Mouse (Mus musculus) macrophage (primary cell): ENCODE data around the gene Wdr81. TPM values are rescaled to one million over a fixed set of nuclear protein-coding genes. Genes with fewer than 3 reads are reported as not detected.
A peak's percentile ranks its signal among the peaks of the same experiment; 100 is the strongest.

Source experiments
- H3K27ac ChIP-seq: fragments of 350-480 bp; formaldehyde crosslinking; 2 replicates; pipeline ENCODE4 v1.9.0; 2021
- H3K36me3 ChIP-seq: fragments of 350-480 bp; formaldehyde crosslinking; 2 replicates; pipeline ENCODE4 v1.9.0; 2021; ENCODE audit errors: inconsistent target
- H3K4me3 ChIP-seq: fragments of 350-480 bp; formaldehyde crosslinking; 2 replicates; pipeline ENCODE4 v1.9.0; 2021; ENCODE audit errors: inconsistent target
- H3K79me2 ChIP-seq: fragments of 350-480 bp; formaldehyde crosslinking; 2 replicates; pipeline ENCODE4 v1.9.0; 2021; ENCODE audit errors: inconsistent target
- WGBS: methylation state at CpG from one replicate; pipeline ENCODE4 v1.1.7; 2026; ENCODE audit warnings: inconsistent platforms; ENCODE audit not compliant: missing documents; 5-methylcytosine and 5-hydroxymethylcytosine counted together
- polyA plus RNA-seq: library from polyadenylated mRNA; stranded (reverse); fragments of 250-400 nt; gene quantifications from 3 replicates; pipeline ENCODE4 v1.2.4, GENCODE M21; 2018; ENCODE audit warnings: inconsistent platforms

Wdr81 gene
- polyA plus RNA-seq, 1 experiment from 2014 or later = 45.8 TPM

DNA sequence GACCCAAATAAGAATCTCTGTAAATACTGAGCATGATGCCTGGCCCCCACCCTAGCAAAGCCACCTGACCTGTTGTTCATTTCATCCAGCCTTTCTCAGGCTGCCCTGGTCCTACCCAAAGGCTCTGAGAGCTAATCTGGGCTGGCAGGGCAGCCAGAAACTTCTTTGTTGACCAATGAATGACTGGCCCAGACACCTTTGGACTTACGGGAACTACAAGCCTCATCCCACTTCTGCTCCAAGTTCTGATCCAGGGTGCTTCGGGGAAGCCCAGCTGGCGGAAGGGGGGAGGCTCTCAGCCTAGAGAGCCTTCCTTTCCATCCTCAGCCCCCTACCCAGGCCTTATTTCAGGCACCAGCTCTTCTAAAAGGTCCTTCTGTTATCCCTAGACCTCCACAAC is 15.7 kb downstream of the Wdr81 start:
- Histone ChIP-seq H3K27ac (no peak overlapping the region), H3K4me3 (no peak overlapping the region), H3K79me2 (no peaks in the 10 kb centered on the region; the same call in 1 of the 2 replicates), H3K36me3 (peaks cover 36% of the 10 kb centered on the region)
- WGBS = 96% methylated on average over 3 of the region's 3 CpGs

DNA sequence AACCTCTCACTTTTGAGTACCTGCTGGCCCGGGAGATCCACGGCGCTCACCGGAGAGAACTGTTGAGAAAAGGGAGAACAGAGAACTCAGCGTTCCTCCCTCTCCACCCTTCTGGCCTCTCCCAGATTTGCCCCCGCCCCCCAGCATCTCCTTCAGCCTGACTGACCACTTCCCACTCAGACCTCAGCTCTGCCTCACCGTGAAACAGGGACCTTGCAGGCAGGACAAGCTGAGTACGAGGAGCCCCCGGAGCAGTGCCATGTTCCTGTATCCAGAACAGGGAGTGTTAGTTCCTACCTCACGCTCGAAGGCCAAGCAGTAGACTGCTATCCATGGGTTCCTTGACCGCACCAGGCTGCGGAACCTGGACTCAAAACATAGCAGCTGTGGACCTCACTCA is 16.3 kb downstream of the Wdr81 start:
- H3K36me3 ChIP-seq = peaks cover 30% of the 10 kb centered on the region
- H3K27ac ChIP-seq = no peak overlapping the region
- 72% methylated on average over 13 of the region's 13 CpGs for WGBS
- H3K4me3 ChIP-seq = no peak overlapping the region
- H3K79me2 ChIP-seq = no peaks in the 10 kb centered on the region

DNA sequence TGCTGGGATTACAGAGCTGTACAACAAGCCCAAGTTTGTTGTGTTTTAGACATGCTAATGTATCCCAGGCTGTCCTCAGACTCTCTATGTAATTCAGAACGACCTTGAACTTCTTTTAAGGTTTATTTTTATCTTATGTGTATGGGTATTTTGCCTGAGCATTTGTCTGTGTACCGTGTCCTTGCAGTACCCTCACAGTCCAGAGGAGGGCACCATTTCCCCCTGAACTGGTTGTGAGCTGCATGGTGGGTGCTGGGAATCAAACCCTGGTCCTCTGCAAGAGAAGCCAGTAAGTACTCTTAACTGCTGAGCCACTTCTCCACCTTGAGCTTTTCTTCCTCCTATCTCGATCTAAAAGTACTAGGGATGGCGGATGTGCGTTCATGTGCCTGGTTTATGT is 20.4 kb downstream of the Wdr81 start:
- H3K27ac ChIP-seq = no peak overlapping the region
- no peaks in the 10 kb centered on the region for H3K36me3 ChIP-seq
- 84% methylated on average over 5 of the region's 5 CpGs for WGBS
- no peaks in the 10 kb centered on the region for H3K79me2 ChIP-seq
- H3K4me3 ChIP-seq = no peak overlapping the region

DNA sequence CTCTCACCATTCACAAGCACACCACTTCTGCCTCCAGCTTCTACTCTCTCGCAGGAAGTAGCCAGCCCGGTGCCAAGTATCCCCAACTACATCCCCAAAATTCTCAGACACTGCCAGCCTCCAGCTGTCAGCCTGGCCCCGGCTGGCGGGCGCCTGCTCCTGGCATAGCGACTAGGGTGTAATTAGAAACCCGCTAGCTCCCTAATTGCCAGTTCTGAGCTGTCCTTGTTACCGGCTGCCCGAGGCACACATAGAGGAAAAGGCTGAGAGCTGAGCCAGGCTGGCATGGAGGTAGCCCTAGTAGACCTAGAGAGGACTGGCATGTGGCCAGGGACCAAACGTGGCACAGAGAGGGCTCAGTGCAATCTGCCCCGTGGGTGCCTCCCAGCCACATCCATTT is 23.2 kb downstream of the Wdr81 start:
- Histone ChIP-seq H3K36me3 (no peaks in the 10 kb centered on the region), H3K79me2 (no peaks in the 10 kb centered on the region)
- WGBS = 80% methylated on average over 11 of the region's 11 CpGs

DNA sequence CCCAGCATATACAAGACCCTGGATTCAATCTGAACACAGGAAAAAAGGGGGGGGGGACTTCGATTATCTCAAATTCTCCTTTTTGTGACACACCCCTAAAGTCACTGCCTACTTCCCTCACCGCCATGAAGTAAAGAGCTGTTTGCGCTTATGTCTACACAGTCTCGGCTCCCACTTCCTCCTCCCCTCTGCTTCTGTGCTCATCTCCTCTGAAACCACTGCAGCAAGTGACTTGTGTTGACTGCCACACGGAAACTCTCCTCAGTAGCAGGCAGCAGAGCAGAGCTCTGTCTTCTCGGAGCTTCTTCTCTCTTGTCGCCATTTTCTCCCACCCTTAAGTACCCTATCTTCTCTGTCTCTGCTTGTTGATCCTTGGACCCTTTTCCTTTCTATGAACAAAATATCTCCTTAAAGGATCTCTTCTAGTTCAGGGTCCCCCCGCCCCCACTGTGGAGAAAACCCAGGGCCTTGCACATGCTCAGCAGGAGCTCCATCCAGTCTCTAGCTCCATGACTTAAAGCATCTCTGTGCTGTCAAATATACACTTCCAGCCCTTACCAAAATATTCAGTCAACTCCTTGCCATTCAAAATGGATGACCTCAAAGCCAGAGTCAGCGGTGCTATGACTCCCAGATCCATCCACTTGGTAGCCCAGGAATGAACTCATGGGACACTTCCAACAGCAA is 25.4 kb downstream of the Wdr81 start:
- peak overlapping the region; percentile 70 for H3K27ac ChIP-seq
- WGBS = 21% methylated on average over 8 of the region's 9 CpGs
- no peaks in the 10 kb centered on the region for H3K79me2 ChIP-seq
- H3K36me3 ChIP-seq = no peaks in the 10 kb centered on the region
- H3K4me3 ChIP-seq = no peak overlapping the region

More for the DNA sequence above, 23.2 kb downstream of the Wdr81 start:
- Histone ChIP-seq H3K27ac (no peak overlapping the region), H3K4me3 (no peak overlapping the region)

DNA sequence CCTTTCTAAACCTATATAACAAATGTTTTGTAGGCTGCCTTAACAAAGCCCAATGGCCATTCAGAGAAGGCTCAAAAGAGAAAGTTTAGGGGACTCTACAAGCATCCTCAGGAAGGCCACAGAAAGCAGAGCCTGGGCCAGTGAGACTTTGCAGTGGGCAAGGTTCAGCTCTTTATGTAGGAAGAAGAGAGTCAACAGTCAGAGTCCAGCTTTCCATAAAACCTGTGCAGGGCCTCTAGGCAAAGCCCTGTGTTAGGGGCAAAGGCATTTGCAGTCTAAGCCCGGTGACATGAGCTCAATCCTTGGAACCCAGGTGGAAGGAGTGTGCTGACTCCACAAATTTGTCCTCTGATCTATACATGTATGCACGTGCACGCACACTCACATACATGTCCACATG is 30.1 kb downstream of the Wdr81 start:
- Histone ChIP-seq H3K27ac (no peak overlapping the region), H3K79me2 (no peaks in the 10 kb centered on the region), H3K36me3 (no peaks in the 10 kb centered on the region), H3K4me3 (no peak overlapping the region)
- 90% methylated on average over 3 of the region's 3 CpGs for WGBS

DNA sequence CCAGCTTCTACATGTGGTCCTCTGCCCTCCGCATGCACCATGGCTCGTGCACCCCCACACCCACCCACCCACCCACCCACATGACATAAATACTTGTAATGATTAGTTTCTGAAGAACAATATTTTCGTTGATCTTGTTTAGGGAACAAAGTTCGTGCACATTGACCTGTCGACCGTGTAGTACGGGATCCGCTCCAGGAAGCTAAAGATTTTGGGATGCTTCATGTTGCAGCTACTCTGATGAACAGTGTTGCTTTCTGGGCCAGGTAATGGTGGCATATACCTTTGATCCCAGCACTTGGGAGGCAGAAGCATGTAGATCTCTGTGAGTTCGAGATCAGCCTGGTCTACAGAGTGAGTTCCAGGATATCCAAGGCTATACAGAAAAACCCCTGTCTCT is 30.5 kb downstream of the Wdr81 start:
- no peak overlapping the region for H3K27ac ChIP-seq
- no peak overlapping the region for H3K4me3 ChIP-seq
- no peaks in the 10 kb centered on the region for H3K36me3 ChIP-seq
- WGBS = 92% methylated on average over 8 of the region's 9 CpGs
- H3K79me2 ChIP-seq = no peaks in the 10 kb centered on the region

DNA sequence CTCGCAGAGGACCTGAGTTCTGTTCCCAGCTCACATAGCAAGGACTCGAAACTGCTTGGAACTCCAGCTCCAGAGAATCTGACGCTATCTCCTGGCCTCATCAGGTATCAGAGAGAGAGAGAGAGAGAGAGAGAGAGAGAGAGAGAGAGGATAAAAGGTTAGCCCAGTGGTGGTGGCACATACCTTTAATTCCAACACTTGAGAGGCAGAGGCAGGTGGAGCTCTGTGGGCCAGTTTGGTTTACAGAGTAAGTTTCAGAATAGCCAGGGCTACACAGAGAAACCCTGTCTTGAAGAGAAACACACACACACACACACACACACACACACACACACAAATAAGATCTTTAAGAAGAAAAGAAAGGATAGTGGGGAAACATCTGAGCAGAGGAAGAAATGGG is 31.4 kb downstream of the Wdr81 start:
- H3K36me3 ChIP-seq = no peaks in the 10 kb centered on the region
- WGBS = 96% methylated on average over 3 of the region's 3 CpGs
- no peaks in the 10 kb centered on the region for H3K79me2 ChIP-seq
- no peak overlapping the region for H3K27ac ChIP-seq
- H3K4me3 ChIP-seq = no peak overlapping the region

DNA sequence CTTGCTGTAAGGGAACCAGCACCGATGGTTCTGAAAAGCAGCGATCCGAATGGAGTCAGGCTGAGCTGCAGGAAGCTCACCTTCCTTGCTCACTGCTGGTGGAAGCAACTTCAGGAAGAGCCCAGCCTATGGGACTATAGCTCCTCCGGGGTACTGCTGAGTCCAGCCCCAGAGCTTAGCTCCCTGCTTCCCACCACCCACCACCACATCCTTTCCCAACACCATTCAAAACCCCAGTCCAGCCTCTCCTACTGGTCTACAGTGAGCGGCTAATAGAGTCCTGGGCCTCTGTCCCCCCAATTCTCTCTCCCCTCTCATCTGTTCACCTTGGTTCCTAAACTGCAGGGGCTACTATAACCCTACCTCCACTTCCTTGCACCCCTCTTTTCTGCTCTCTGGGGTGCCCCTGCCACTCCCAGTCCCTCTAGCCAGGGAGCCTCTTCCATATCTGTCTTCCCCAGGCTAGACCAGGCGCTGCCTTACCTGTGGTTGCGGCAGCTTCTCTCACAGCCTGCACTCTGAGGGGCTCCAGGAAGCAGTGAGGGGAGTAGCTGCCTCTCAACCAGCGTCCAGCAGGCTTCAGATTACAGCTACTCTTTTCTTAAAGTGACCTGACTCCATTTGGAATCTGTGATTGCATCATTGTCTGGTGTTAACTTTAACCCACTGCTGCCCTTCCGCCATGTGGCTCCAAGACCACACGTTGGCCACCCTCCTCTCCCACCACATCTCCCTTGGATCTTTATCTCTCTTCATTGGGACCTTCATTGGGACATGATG is 32.3 kb downstream of the Wdr81 start, which contains the start of gene Serpinf1:
Gene Serpinf1, minus strand, starts transcription at position 689 of the 780 bp plus-strand sequence.
- Histone ChIP-seq H3K36me3 (no peaks in the 10 kb centered on the region), H3K4me3 (no peak within 1 kb of the TSS), H3K79me2 (no peaks in the 10 kb centered on the region), H3K27ac (no peak within 1 kb of the TSS)
- 48% methylated on average over 10 of the region's 10 CpGs for WGBS

DNA sequence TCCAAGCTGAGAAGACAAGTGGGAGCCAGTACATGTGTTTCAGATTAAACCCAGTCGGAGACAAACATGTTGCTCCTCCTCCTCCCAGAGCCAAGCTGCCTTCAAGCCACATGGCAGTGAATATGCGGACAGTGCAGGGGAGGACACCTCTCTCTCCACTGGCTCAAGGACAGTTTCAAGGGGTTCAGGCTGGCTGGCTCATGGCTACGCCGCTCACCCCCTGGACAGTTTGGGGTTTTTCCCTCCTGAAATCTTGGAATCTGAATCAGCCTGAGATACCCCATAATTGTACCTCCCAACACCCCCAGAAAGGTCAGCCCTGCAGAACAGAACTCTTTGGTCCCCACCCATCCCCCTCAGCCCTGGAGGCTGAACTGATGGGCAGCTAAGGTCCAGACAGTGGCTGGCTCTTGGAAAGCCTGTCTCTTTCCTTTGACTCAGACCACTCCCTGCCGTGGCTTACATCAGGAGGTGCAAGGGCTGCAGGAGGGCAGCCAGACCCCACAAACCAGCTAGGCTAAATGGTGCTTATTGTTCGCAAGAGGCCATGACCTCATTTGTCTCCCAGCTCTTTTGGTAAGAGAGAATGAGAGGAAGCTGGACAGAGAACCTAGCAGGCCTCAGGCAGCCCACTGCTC is 33.0 kb downstream of the Wdr81 start:
- no peak overlapping the region for H3K27ac ChIP-seq
- H3K4me3 ChIP-seq = no peak overlapping the region
- 75% methylated on average over 6 of the region's 6 CpGs for WGBS
- no peaks in the 10 kb centered on the region for H3K36me3 ChIP-seq
- no peaks in the 10 kb centered on the region for H3K79me2 ChIP-seq

DNA sequence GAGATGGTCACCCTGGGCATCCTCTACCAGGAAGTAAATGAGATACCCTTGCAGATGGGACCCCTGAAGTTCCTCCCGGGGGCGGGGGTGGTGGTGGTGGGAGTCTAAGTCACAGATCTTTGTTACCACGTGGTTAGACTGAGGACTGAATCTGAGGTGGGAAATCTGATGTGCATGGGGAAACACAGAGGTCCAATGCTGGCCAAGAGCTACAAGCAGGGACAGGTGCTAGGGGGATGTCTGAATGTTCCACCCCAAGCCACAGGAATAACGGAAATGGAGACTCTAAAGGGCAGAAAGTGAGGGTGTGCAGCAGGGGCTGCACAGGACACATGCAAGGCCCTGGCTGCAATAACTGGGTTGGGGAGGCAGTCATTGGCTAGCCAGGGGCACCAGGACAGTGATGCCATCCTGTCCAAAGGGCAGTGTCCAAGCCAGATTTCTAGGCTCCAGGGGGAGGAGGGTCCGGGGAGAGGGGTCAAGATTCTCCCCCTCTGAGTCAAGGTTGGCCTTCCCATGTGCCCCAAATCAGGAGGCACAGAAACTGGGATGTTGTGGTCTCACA is 33.6 kb downstream of the Wdr81 start:
- WGBS = 79% methylated on average over 5 of the region's 5 CpGs
- no peaks in the 10 kb centered on the region for H3K36me3 ChIP-seq
- no peak overlapping the region for H3K4me3 ChIP-seq
- no peaks in the 10 kb centered on the region for H3K79me2 ChIP-seq
- H3K27ac ChIP-seq = no peak overlapping the region

DNA sequence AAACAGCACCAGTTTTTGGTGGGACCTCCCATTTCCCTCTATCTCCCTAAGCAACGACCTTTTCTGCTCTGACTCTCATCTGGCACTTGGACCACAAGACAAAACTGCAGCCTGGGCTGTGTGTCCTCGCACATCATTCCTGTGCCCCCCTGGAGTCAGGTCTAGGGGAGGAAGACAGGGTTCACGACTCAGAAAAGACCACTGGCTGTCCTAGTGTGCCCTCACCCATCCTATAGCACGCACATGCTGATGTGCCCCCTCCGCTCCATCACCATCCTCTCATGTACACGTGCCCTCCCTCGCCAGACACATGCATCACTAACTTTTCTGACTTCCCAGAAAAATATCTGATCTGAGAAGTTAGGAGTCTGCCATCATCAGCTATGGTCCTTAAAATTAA is 34.5 kb downstream of the Wdr81 start:
- Histone ChIP-seq H3K27ac (no peak overlapping the region), H3K36me3 (no peaks in the 10 kb centered on the region), H3K4me3 (no peak overlapping the region), H3K79me2 (no peaks in the 10 kb centered on the region)
- WGBS = 80% methylated on average over 5 of the region's 7 CpGs

DNA sequence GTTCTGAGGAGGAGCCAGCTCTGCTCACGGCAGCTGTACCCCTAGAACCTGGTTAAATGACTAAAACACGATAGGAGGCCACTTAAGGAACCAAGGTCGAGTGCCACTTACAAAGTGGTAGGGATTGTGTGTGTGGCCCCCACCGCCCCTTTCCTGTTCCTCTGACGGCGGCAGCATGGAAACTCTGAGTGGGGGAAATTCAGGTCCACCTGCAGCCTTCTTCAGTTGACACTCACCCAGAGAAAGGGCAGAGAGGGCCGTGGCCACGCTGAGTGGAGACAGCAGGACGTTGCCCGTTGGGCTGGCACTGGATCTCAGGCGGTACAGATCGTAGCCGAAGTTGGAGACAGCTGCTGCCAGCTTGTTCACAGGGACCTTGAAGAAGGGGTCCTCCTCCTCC is 38.5 kb downstream of the Wdr81 start:
- no peaks in the 10 kb centered on the region for H3K36me3 ChIP-seq
- H3K79me2 ChIP-seq = no peaks in the 10 kb centered on the region
- no peak overlapping the region for H3K27ac ChIP-seq
- H3K4me3 ChIP-seq = no peak overlapping the region
- 53% methylated on average over 13 of the region's 13 CpGs for WGBS

DNA sequence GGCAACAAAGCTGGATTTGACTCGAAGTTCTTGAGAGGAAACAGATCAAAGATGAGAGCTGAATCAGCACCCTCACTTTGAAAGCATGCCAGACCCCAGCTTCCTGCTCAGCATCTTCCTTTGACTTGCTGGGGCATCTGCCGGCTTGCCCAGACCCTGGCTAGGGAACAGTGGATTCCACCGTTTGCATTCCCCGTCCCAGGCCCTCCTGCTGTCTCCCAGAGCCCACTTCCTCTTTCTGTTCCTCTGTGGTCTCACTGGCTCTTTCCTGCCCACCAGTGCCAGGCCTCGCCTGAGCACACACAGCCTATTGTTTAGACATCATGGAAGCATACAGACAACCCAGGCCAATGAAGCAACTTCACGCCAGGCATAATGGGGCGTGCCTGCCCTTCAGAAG is 39.4 kb downstream of the Wdr81 start:
- Histone ChIP-seq H3K4me3 (no peak overlapping the region), H3K27ac (0 out of 2 replicates have a peak overlapping the region, but pooled peaks have one; percentile 21), H3K79me2 (no peaks in the 10 kb centered on the region), H3K36me3 (no peaks in the 10 kb centered on the region)
- 8% methylated on average over 7 of the region's 7 CpGs for WGBS

DNA sequence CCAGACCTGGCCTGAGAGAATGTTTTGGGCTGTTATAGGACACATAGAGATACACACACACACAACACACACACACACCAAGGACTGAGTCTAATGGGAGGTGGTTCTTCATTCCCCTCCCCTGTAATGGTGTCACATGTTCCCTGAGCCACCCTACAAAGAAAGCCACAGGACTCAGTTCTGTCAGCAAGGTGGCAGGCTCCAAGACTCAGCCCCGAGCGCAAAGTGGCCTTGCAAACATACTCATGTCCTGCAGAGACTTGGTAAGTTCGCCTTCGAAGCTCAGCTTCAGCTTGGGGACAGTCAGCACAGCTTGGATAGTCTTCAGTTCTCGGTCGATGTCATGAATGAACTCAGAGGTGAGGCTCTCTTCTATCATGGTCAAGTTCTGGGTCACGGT is 43.9 kb downstream of the Wdr81 start:
- no peak overlapping the region for H3K4me3 ChIP-seq
- no peaks in the 10 kb centered on the region for H3K79me2 ChIP-seq

More for the DNA sequence above, 43.9 kb downstream of the Wdr81 start:
- WGBS = 94% methylated on average over 7 of the region's 7 CpGs
- Histone ChIP-seq H3K36me3 (no peaks in the 10 kb centered on the region), H3K27ac (no peak overlapping the region)
